Mouse (Mus musculus) midbrain, embryonic 14.5 days (tissue): ENCODE data around the gene St8sia4. TPM values are rescaled to one million over a fixed set of nuclear protein-coding genes. Genes with fewer than 3 reads are reported as not detected.
A peak's percentile ranks its signal among the peaks of the same experiment; 100 is the strongest.

Source experiments
- ATAC-seq: fragments of 200-750 bp; cut with Nextera tagmentation; 2 replicates; pipeline ENCODE4 v1.8.0; 2017; ENCODE audit warnings: moderate number of reproducible peaks, moderate library complexity; ENCODE audit not compliant: low FRiP score, low TSS enrichment
- DNase-seq: peaks from one replicate; pipeline ENCODE4 v3.0.0-alpha.2; 2015
- H3K27ac ChIP-seq: fragments of 300-500 bp; sonication (generic); replicated peaks from 2 replicates; pipeline ENCODE4 v1.5.1; 2014; ENCODE audit warnings: mild to moderate bottlenecking, low read depth, low read length, moderate library complexity
- H3K27me3 ChIP-seq: fragments of 300-500 bp; sonication (generic); 2 replicates; pipeline ENCODE4 v1.6.1; 2014; ENCODE audit warnings: low read length, control low read depth, mixed read lengths; ENCODE audit not compliant: control insufficient read depth, insufficient read depth
- H3K36me3 ChIP-seq: fragments of 300-500 bp; sonication (generic); 2 replicates; pipeline ENCODE4 v1.6.1; 2014; ENCODE audit warnings: low read length, control low read depth; ENCODE audit not compliant: control insufficient read depth, insufficient read depth
- H3K4me1 ChIP-seq: fragments of 300-500 bp; sonication (generic); 2 replicates; pipeline ENCODE4 v1.6.1; 2014; ENCODE audit warnings: mild to moderate bottlenecking, antibody characterized with exemption, low read length, control low read depth; ENCODE audit not compliant: control insufficient read depth, insufficient read depth
- H3K4me2 ChIP-seq: fragments of 300-500 bp; sonication (generic); 2 replicates; pipeline ENCODE4 v1.6.1; 2014; ENCODE audit warnings: mild to moderate bottlenecking, low read length, moderate library complexity
- H3K4me3 ChIP-seq: fragments of 300-500 bp; sonication (generic); replicated peaks from 2 replicates; pipeline ENCODE4 v1.5.1; 2014; ENCODE audit warnings: low read depth, low read length
- H3K9ac ChIP-seq: fragments of 300-500 bp; sonication (generic); replicated peaks from 2 replicates; pipeline ENCODE4 v1.6.1; 2014; ENCODE audit warnings: mild to moderate bottlenecking, low read length, moderate library complexity
- H3K9me3 ChIP-seq: fragments of 300-500 bp; sonication (generic); 2 replicates; pipeline ENCODE4 v1.6.1; 2016; ENCODE audit warnings: low read length, control low read depth, mixed read lengths; ENCODE audit not compliant: control insufficient read depth
- WGBS: fragments of 180-500 bp; shearing (Covaris S2); extraction: QIAGEN DNeasy Blood & Tissue Kit; methylation state at CpG from one replicate; pipeline ENCODE4 v1.1.7; 2014; 5-methylcytosine and 5-hydroxymethylcytosine counted together
- polyA plus RNA-seq: library from polyadenylated mRNA; unstranded; fragments of >200 nt; fragmentation: Nextera tagmentation; extraction: Ambion mirVana; gene quantifications from 2 replicates; pipeline ENCODE4 v1.2.1, GENCODE M21; 2014

Gene St8sia4
- polyA plus RNA-seq: 55.2 and 59.0 TPM in 2 replicates

DNA sequence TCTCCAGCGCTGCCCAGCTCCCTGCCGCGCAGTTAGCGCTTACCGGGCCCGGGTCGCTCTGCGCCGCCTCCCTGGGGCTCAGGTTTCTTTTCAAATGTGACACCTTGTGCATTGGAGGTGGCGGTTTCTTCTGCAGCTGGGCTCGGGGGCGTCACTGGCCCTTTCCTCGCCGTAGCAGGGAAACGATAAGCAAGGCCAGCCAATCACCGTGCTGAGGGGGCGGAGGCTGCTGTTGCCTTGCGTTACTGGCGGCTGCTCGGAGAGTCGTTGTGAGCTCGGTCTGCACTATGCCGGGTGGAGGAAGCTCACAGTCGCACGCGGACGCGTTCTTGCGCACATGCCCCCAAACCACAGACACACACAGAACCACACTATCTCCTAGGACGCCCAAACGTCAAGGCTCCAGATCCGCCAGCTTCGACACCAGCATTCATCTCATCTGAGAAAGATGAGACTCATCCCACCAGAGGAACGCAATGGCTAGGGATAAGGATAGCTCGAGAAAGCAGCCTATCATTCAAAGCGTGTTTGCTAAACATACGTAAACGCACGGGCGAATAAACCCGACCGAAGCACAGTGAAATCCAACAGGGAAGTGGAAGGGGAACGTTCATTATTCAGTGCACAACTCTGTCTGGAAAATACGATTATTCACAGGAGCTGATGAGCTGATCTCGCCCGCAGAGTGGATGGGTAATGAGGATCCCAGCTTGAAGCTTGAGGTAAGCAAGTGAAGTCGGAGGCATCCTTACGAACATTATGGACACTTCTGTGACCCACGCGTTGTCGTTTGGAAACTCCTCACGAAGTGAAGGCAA is at the start of gene St8sia4:
Gene St8sia4, minus strand, starts transcription at position 137 of the 818 bp plus-strand sequence.
- Histone ChIP-seq H3K4me3 (peak within 1 kb of the TSS; percentile 72), H3K9me3 (no peaks in the 10 kb centered on the region), H3K27me3 (no peaks in the 10 kb centered on the region), H3K27ac (peak within 1 kb of the TSS; percentile 89), H3K36me3 (no peaks in the 10 kb centered on the region), H3K9ac (peak within 1 kb of the TSS; percentile 77), H3K4me1 (peaks cover 10% of the 10 kb centered on the region), H3K4me2 (peak within 1 kb of the TSS; percentile 86)
- WGBS: under 1% methylated on average over 52 of the region's 52 CpGs
- DNase-seq (peak; percentile 95), ATAC-seq (peak; percentile 96)

DNA sequence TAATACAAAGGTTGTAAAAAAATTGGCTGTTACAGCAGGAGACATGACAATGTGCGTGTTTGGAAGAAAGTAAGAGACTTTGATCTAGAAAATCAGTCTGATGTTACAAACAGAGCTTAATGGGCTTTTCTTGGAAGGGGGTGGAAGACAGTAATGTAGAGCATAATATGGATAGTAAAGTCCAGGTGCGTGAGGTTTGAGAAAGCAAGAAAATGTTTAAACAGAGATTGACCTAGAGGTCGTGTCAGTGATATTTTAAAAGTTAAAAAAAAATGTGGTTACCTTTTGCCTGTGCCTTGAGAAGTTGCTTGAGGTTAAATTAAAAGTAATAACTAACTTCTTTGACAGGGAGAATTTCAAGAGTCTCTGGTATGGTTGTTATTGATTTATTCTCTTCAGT is 41.8 kb upstream of the St8sia4 start:
- Histone ChIP-seq H3K4me1 (no peaks in the 10 kb centered on the region), H3K9ac (no peak overlapping the region), H3K9me3 (no peaks in the 10 kb centered on the region), H3K4me2 (no peak overlapping the region), H3K4me3 (no peak overlapping the region), H3K36me3 (no peaks in the 10 kb centered on the region), H3K27ac (no peak overlapping the region), H3K27me3 (no peaks in the 10 kb centered on the region)
- WGBS: 83% methylated on average over 3 of the region's 3 CpGs
- DNase-seq (no peak), ATAC-seq (no peak)

DNA sequence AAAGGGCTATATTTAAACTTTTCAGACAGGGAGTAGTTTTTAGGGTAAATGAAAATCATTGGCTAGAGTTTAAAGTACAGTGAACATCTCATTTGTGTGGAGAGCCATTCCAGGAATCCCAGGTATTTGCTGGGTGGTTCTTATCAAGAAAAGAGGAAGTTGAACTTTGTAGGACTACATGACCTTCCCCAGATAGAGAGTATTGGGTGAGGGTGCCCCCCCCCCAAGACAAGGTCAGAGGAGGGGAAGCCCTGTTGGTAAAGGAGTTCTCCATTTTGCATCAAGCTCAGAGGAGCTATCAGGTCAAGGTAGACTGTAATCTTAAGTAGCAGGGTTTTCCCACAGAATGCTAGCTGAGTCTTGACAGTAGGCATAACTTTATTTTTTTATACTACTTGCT is 32.5 kb upstream of the St8sia4 start:
- Histone ChIP-seq H3K27ac (no peak overlapping the region), H3K4me2 (no peak overlapping the region), H3K9me3 (no peaks in the 10 kb centered on the region), H3K4me3 (no peak overlapping the region), H3K4me1 (no peaks in the 10 kb centered on the region), H3K9ac (no peak overlapping the region), H3K36me3 (no peaks in the 10 kb centered on the region), H3K27me3 (no peaks in the 10 kb centered on the region)
- ATAC-seq: no peak
- no peak for DNase-seq

DNA sequence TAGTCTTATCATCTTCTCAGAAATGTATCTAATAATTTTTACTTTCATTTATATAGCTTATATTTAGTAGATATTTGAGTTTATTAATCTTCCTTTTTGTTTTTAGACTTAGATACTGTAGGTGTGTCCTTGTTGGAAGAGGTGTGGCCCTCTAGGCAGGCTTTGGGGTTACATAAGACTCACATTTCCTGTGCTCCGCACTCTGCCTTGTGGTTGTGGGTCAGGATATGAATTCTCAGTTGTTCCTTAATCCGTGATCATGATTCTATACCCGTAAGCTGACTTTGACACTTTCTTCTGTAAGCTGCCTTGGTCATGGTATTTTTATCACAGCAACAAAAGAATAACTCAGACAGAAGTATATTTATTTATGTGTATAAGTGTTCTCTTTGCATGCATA is 6.7 kb upstream of the St8sia4 start:
- DNase-seq (no peak), ATAC-seq (no peak)
- H3K27me3 ChIP-seq: no peaks in the 10 kb centered on the region
- no peak overlapping the region for H3K9ac ChIP-seq
- H3K4me3 ChIP-seq: no peak overlapping the region
- H3K4me2 ChIP-seq: no peak overlapping the region
- WGBS: 88% methylated on average over 3 of the region's 3 CpGs
- no peaks in the 10 kb centered on the region for H3K36me3 ChIP-seq
- H3K9me3 ChIP-seq: no peaks in the 10 kb centered on the region
- no peak overlapping the region for H3K27ac ChIP-seq
- H3K4me1 ChIP-seq: no peaks in the 10 kb centered on the region

DNA sequence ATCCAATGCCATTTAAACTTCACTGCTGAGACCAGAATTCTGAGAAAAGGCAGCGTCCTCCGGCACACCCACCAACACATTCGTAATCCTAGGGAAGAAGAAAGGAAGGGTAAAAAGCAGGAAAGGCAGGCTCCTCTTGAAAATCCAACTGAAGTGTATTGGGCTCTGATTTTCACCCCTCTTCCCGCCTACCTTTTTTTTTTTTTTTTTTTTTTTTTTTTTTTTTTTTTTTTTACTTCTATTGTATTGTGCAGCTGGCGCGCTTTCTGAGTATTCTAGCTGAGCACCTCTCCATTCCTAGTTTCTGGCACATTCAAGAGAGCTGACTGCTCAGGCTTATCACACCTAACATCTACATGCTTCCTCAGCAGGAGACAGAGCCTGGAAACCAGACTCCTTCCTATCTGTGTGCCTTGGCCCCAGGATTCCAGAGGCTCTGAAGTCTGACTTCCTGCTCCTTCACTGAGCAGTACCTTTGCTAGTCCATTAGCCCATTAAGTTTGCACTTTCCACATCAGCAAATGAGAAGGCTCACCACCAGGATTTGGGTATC is 958 bp upstream of the St8sia4 start:
- DNase-seq: peak; percentile 52
- H3K4me3 ChIP-seq: peak overlapping the region; percentile 72
- 3% methylated on average over 6 of the region's 6 CpGs for WGBS
- no peaks in the 10 kb centered on the region for H3K36me3 ChIP-seq
- H3K4me1 ChIP-seq: peaks cover 6% of the 10 kb centered on the region
- H3K27ac ChIP-seq: peak overlapping the region; percentile 89
- ATAC-seq: no peak
- no peaks in the 10 kb centered on the region for H3K27me3 ChIP-seq
- peak overlapping the region; percentile 77 for H3K9ac ChIP-seq
- peak overlapping the region; percentile 86 for H3K4me2 ChIP-seq
- no peaks in the 10 kb centered on the region for H3K9me3 ChIP-seq

DNA sequence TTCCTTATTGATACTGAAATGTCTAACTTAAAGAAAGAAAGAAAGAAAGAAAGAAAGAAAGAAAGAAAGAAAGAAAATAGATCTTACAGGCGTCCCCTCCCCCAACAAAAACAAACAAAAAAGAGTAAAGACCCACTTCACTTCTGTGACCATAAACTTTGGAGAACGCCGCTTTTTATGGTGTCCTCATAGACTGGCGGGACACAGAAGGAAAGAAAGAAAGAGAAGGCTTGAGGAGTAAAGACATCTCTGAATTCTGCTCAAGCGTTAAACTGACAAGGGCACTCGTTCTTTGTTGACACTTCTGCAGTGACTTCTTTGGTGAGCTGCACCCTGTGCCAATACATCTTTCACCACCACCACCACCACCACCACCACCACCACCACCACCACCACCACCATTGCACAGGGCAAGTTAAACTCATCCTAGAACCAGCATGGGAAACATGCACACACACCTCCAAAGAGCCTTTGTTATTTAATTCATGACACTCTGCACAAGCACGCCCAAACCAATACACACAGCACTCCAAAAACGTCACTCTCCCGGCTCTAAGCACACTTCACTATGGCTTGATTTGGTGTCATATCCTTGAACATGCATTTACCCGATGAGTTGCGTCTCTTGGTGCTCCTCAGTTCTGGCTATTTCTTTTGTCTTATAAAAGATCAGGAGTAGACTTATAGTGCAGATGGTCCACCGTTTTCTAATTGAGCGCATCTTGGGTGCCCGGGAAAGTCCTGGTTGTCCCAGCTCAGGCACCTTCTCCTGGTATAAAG is 640 bp downstream of the St8sia4 start:
- WGBS: 2% methylated on average over 14 of the region's 14 CpGs
- H3K9ac ChIP-seq: peak overlapping the region; percentile 77
- no peaks in the 10 kb centered on the region for H3K9me3 ChIP-seq
- peak overlapping the region; percentile 86 for H3K4me2 ChIP-seq
- ATAC-seq (0 out of 2 replicates have a peak, but pooled peaks have one; percentile 3), DNase-seq (peak; percentile 58)
- H3K27ac ChIP-seq: peak overlapping the region; percentile 89
- H3K4me3 ChIP-seq: peak overlapping the region; percentile 72
- H3K36me3 ChIP-seq: no peaks in the 10 kb centered on the region
- peaks cover 12% of the 10 kb centered on the region for H3K4me1 ChIP-seq
- H3K27me3 ChIP-seq: no peaks in the 10 kb centered on the region

- no peak for ATAC-seq
- Histone ChIP-seq H3K9me3 (no peaks in the 10 kb centered on the region), H3K4me2 (peak overlapping the region; percentile 86), H3K4me1 (peaks cover 12% of the 10 kb centered on the region), H3K27me3 (no peaks in the 10 kb centered on the region), H3K36me3 (no peaks in the 10 kb centered on the region), H3K27ac (peak overlapping the region; percentile 90), H3K9ac (peak overlapping the region; percentile 85), H3K4me3 (peak overlapping the region; percentile 72)
- WGBS: 3% methylated on average over 17 of the region's 17 CpGs
- DNase-seq: peak; percentile 71
Observed at GRCm38 (mm10) chr1:95665951-95666484, 1.4 kb downstream of the St8sia4 start.

GRCm38 (mm10) chr1:95664969-95665702 is 2.2 kb downstream of the St8sia4 start:
- H3K36me3 ChIP-seq: no peaks in the 10 kb centered on the region
- H3K27ac ChIP-seq: peak overlapping the region; percentile 90
- H3K27me3 ChIP-seq: no peaks in the 10 kb centered on the region
- 14% methylated on average over 22 of the region's 22 CpGs for WGBS
- H3K4me2 ChIP-seq: peak overlapping the region; percentile 86
- no peaks in the 10 kb centered on the region for H3K9me3 ChIP-seq
- DNase-seq (peak; percentile 77), ATAC-seq (peak; percentile 32; the same call in 1 of the 2 replicates)
- H3K9ac ChIP-seq: peak overlapping the region; percentile 85
- peak overlapping the region; percentile 72 for H3K4me3 ChIP-seq
- peaks cover 12% of the 10 kb centered on the region for H3K4me1 ChIP-seq
